Mouse (Mus musculus) urinary bladder, postnatal 10 days (tissue): Measurements from ENCODE around the gene Afg1l.

ENCODE experiments used
- DNase-seq: peaks from one replicate; pipeline ENCODE4 v3.0.0; 2022; ENCODE audit warnings: low spot score

Afg1l gene

DNA sequence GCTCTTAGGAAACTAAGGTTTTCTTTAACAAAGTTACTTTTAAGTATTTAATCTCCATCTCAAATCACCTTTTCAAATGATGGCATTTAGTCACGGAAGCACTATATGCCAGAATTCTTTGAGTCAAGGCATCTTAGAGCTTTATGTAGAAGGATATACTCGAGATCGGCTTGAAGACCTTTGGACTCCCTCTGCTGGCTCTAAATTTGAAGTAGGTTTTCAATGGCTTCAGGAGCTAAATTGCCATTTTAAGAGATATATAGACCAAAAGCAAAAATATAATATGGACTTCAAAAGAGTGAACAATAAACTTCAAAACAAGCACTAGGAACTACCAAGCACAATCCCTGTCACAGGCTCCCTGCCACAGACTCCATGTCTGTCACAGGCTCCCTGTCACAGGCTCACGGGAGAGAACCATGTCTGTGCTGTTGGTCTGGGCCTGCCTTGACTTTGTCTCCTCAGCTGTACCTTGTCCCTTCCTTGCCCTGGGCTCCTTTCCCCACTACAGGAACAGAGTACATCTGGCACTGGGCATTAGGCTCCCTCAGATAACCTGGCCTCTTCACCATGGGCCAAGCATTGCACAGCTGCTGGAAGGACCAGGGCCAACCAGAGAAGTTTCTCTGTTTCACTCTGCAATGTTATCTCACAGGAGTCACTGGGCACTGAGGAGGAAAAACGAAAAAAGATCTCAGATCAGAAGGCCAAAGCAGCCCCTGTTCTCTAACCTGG, 210.4 kb downstream of the Afg1l start:
- DNase-seq, result no peak

DNA sequence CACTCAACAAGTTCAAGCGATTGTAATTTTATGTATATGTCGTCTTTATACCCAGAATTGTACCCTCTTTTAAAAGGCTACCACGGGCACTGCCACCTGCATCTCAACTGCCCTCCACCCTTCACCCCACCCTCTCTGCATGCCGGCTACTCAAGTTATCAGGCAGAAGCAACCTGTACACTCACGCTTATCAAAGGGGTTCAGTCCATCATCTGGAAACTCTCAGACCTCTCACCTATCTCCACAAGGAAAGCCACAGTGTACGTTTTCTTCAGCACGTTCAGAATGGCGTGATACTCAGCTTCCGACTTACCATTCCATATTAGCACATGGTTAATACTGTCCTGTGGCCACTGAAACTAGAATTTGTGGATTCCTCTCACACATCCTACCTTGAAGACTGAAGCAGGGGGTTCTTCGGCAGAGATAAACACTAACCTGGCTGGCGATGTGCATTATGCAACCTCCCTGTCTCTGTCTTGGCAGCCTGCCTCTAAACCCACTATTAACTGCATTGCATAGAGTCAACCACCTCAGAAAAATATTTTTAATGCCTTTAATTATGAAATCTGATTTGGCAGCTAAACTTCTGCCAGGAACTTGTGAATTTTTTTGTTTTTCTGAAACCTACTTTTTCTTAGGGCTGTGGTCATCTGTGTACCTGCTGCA, 213.2 kb downstream of the Afg1l start:
- no peak for DNase-seq

DNA sequence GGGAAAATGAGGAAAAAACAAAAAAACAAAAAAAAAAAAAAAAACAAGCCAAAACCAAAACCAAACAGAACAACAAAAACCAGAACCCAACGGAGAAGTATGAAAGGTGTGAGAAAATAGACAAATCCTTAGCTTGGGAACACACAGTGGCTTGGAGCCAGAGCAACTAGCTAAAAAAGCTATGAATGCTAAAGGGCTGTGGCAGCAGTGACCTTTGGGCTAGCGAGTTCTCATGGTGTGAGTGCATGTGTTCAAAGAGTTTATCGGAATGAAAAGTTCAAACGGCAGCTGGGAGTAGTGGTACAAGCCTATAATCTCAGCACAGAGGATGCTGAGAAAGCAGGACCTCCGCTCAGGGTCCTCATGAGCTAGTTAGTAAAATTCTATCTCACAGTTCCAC, 214.2 kb downstream of the Afg1l start:
- DNase-seq, result no peak

DNA sequence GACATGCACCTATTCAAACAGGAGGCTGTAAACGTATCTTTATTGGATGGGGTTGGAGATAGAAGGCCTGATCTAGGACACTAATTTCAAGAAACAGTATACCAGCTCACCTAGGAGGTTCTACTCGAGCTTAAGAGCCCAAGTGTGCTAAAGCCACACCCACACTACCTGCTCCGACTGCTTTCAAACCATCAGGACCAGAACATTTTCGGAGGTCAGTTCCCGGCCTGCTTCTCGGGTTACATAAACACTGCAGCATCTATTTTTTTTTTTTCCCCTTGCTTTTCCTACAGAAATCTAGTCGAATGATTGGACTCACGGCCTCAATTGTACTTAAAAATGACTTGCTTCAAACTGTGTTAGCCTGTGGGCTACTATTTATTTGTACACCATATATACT, 214.7 kb downstream of the Afg1l start:
- no peak for DNase-seq
